Mouse (Mus musculus) lung, postnatal 14 days (tissue): ENCODE measurements around the gene Abtb1.
A peak's percentile ranks its signal among the peaks of the same experiment; 100 is the strongest.

Experiments used
- DNase-seq: peaks from one replicate; pipeline ENCODE4 v3.0.0; 2021

Abtb1 gene

GRCm38 (mm10) chr6:88828206-88829009, 13.4 kb downstream of the Abtb1 start:
- DNase-seq, result no peak

- no peak for DNase-seq
These were observed 14.2 kb downstream of the Abtb1 start for GRCm38 (mm10) chr6:88827395-88828205.

- no peak for DNase-seq
These were observed 14.8 kb downstream of the Abtb1 start for GRCm38 (mm10) chr6:88826965-88827364.

GRCm38 (mm10) chr6:88826545-88826944, 15.2 kb downstream of the Abtb1 start:
- peak; percentile 71 for DNase-seq

- no peak for DNase-seq
These were observed 15.7 kb downstream of the Abtb1 start for GRCm38 (mm10) chr6:88826088-88826487.

- DNase-seq, result no peak
These were observed 17.6 kb downstream of the Abtb1 start for GRCm38 (mm10) chr6:88824183-88824582.

- peak; percentile 79 for DNase-seq
These were observed 19.9 kb downstream of the Abtb1 start for GRCm38 (mm10) chr6:88821901-88822300.

- no peak for DNase-seq
These were observed 20.5 kb downstream of the Abtb1 start for GRCm38 (mm10) chr6:88821294-88821693.

- DNase-seq, result peak; percentile 35
These were observed 20.9 kb downstream of the Abtb1 start for GRCm38 (mm10) chr6:88820853-88821252.

- DNase-seq, result no peak
These were observed 24.9 kb downstream of the Abtb1 start for GRCm38 (mm10) chr6:88816913-88817312.

- DNase-seq, result no peak
These were observed 26.3 kb downstream of the Abtb1 start for GRCm38 (mm10) chr6:88815489-88815888.

GRCm38 (mm10) chr6:88815036-88815435, 26.7 kb downstream of the Abtb1 start:
- DNase-seq, result no peak

- DNase-seq, result no peak
These were observed 28.0 kb downstream of the Abtb1 start for GRCm38 (mm10) chr6:88813832-88814231.

GRCm38 (mm10) chr6:88812886-88813285, 28.9 kb downstream of the Abtb1 start:
- peak; percentile 65 for DNase-seq

- no peak for DNase-seq
These were observed 29.8 kb downstream of the Abtb1 start for GRCm38 (mm10) chr6:88811880-88812400.

- DNase-seq, result no peak
These were observed 30.4 kb downstream of the Abtb1 start for GRCm38 (mm10) chr6:88811396-88811795.

GRCm38 (mm10) chr6:88810291-88810690, 31.5 kb downstream of the Abtb1 start:
- no peak for DNase-seq

- DNase-seq, result peak; percentile 51
These were observed 32.4 kb downstream of the Abtb1 start for GRCm38 (mm10) chr6:88809091-88810037.

- no peak for DNase-seq
These were observed 36.7 kb downstream of the Abtb1 start for GRCm38 (mm10) chr6:88804966-88805577.

GRCm38 (mm10) chr6:88803957-88804695, 37.7 kb downstream of the Abtb1 start:
- DNase-seq, result no peak

- no peak for DNase-seq
These were observed 38.7 kb downstream of the Abtb1 start for GRCm38 (mm10) chr6:88803051-88803450.
